In genomic region chr14:46480396-46480795, GRCm38 (mm10) we compare ENCODE assay signal across 17 mouse cellular contexts.
A peak's percentile ranks its signal among the peaks of the same experiment; 100 is the strongest.
DNase-seq lines count a peak whose midpoint lies in the region.
"Had no signal": no experiment of that assay in that cellular context is flagged by ENCODE, and none has a peak within 500 bp of the region (broad histone marks: within the 10 kb centered on the region; RNA-seq: fewer than 3 reads in every experiment).

No protein-coding gene starts in this region.

- intact Hi-C loops in heart, postnatal 14 days (cut with DNase I) = no loop called here

- DNase-seq in heart, adult 11 months = peak; percentile 46
- DNase-seq in heart, postnatal 14 days = no peak
- peak; percentile 62 for DNase-seq in ES-CJ7 (ENCODE audit: low read depth, low spot score)
- peak; percentile 57 for DNase-seq in R1 (ENCODE audit: low read depth, low spot score)
- DNase-seq in cerebellum, adult 11 months = no peak
- no peak for DNase-seq in thymus, adult 18-20 months
- DNase-seq: adrenal gland, adult 8-10 months; adrenal gland, postnatal 14 days; adrenal gland, postnatal 36 days; B cell, adult 2 months; cerebellum, adult 18-20 months; cerebellum, adult 8-10 months; cerebellum, adult 9-11 months; cerebellum, postnatal 14 days; cerebellum, postnatal 36 days; embryo, embryonic 11 days; forebrain, postnatal 0 days had no signal

Comparison
In these comparisons a context has a peak if more than half of its experiments do, and no peak if none do; other contexts are left out.
1. DNase-seq: peak in heart, adult 11 months (single experiment), ES-CJ7 (single experiment) and R1 (single experiment); none in heart, postnatal 14 days (0 of 2), cerebellum, adult 11 months (single experiment) and thymus, adult 18-20 months (0 of 2).